Mouse (Mus musculus) spleen, adult 12 weeks (tissue): ENCODE measurements around the gene Toe1.

Source experiments
- DNase-seq: peaks from one replicate; pipeline ENCODE4 v3.0.0; 2022; ENCODE audit warnings: low spot score

Toe1 gene

GRCm38 (mm10) chr4:116792453-116792852, 15.0 kb downstream of the Toe1 start:
- no peak for DNase-seq

GRCm38 (mm10) chr4:116788956-116789355, 18.5 kb downstream of the Toe1 start:
- DNase-seq, result peak; percentile 48

- no peak for DNase-seq
Measured at GRCm38 (mm10) chr4:116787985-116788760, 19.3 kb downstream of the Toe1 start.

DNA sequence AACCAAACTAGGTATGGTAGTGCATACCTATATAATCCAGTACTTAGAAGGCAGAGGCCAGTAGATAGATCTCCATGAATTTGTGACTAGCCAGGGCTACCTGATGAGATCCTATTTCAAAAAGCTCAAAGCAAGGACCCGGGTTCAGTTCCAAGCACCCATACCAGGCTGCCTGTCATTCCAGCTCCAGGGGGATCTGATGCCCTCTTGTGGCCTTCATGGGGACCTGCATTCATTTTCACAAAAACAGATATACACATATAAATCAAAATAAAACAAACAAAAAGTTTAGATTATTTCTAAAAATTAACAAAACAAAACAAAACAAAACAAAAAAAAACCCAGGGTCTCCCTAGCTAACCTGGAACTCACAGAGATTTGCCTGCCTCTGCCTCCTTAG, 20.9 kb downstream of the Toe1 start:
- no peak for DNase-seq

DNA sequence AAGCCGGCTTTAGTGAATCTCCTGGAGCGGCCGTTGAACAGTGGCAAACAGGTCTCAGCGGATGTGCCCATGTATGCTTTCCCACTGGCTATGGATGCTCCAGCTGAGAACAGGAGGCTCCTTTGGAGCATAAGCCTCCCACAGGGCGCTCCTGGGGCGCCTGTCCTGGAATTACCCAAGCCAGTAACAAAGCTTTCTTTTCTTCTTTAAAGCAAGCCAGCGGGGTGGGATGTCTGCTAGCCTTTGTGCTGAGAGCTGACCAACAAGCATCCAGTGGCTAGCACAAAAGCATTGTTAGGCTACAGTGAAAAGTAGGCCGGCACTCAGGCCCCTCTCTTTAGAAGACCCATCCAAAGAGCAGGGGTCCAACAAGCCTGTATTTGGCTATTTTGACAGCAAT, 25.3 kb downstream of the Toe1 start:
- no peak for DNase-seq

GRCm38 (mm10) chr4:116781366-116781765, 26.1 kb downstream of the Toe1 start:
- DNase-seq, result no peak

DNA sequence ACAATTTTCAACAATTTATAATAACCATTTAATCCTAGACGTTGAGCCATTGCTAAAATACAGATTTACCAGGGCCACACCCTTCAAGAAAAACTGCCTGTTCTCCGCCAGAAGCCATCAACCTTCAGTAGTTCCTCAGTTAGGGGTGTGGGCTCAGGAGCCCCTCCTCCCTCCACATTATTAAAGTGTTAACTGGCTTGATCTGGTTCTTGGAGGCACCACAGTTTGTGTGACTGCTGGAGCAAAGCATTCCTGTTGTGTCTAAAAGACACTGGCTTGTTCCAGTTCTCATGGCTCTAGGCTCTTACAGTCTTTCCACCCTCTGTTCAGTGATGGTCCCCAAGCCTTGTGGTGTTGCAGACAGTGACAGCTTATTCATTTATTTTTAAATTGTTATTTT, 26.9 kb downstream of the Toe1 start:
- no peak for DNase-seq

DNA sequence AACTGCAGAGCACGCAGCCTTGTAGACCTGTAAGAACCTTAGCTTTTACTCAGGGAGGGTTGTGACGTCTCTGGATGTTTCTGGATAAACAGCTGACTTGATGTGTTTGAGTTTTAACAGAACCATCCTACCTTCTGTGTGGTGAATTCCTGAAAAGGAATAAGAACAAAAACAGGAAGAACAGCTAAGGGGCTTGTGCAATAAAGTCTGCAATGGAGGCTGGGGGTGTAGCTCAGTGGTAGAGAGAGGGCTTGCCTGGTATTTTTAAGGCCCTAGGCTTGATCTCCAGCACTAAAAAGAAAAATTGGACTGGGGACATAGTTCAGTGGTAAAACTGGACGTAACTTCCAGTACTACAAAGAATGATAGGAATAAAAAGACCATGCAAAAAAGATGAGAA, 30.4 kb downstream of the Toe1 start:
- DNase-seq, result no peak

DNA sequence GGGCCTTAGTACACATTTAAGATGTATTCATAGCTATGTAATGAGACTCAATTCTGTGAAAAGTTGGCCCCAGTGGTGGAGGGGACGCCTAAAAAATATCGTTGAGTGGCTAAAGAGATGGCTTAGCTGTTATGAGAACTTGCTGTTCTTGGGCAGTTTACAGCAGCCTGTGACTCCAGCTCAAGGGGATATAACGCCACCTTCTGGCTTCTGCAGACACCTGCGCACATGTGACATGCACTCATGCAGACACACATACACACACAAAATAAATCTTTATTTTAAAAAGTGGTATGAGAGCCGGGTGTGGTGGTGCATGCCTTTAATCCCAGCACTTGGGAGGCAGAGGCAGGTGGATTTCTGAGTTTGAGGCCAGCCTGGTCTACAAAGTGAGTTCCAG, 31.0 kb downstream of the Toe1 start:
- no peak for DNase-seq

DNA sequence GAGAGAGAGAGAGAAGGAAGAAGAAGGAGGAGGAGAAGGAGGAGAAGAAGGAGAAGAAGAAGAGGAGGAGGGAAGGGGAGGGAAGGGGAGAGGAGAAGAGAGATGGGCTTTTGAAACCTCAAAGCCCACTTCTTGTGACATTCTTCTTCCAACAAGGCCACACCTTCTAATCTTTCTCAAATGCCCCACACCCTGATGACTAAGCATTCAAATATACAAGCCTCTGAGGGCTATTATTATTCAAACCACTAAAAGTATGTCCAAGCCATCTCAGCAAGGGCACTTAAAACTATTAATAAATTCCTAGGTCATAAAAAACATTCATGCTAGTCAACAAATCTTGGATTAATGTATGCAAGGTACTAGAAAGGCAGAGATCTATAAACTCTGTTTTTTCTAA, 38.4 kb downstream of the Toe1 start:
- DNase-seq, result no peak

GRCm38 (mm10) chr4:116768510-116768909, 38.9 kb downstream of the Toe1 start:
- DNase-seq, result no peak

DNA sequence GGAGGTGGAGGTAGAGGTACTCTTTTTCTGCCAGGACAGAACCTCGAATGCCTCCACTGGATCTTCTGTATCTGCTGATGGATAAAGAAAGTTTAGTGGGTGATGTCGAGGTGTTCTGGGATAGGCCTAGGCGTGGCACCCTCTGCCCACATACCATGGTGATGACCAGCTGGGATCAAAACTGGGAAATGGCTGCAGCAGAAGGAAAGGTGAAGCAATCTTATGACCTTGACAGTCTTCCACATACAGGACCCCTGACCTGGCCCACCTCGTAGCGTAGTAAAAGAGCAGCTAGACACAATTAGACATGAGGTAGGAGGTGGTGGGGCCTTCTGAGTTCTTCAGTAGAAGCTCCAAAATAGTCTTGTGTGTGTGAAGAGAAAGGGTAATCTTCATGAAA, 43.4 kb downstream of the Toe1 start:
- no peak for DNase-seq

GRCm38 (mm10) chr4:116761914-116762313, 45.5 kb downstream of the Toe1 start:
- no peak for DNase-seq

DNA sequence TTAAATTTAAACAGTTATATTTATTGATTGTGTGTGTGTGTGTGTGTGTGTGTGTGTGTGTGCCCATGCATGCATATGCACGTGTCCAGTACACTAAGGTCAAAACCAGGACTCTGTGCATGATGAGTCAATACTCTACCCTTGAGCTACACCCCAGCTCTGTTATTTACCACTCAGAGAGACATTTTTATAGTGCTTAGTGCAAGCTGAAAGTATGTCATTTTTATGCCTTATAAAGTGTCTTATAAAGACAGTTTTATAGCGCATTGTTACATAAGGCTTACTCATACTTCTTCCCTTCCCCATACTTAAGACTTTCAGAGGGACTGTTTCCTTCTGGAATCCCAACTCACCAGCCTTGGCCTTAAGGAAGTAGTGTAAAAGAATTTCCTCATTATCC, 57.7 kb downstream of the Toe1 start:
- DNase-seq, result no peak
